ENCODE assay signal across 9 mouse cellular contexts in genomic region chr7:141693591-141694273, GRCm38 (mm10). TPM values are rescaled to one million over a fixed set of nuclear protein-coding genes. Genes with fewer than 3 reads are reported as not detected.
DNase-seq lines count a peak whose midpoint lies in the region; ATAC-seq and TF ChIP-seq lines count a peak whose summit lies in the region.
"Had no signal": no experiment of that assay in that cellular context is flagged by ENCODE, and none has a peak within 500 bp of the region (broad histone marks: within the 10 kb centered on the region; RNA-seq: fewer than 3 reads in every experiment).

No protein-coding gene starts in this region.

- TF ChIP-seq POLR2A in thymus, adult 2 months (IDR thresholded peaks at IDR 0.05; ENCODE audit: control insufficient read depth, extremely low read depth, insufficient read depth, low read length, poor library complexity) = no peak

- DNase-seq in thymus, postnatal 36 days = peak; percentile 6 to 22
- DNase-seq in thymus, adult 2 months = no peak
- DNase-seq in layer of hippocampus, postnatal 10 days (ENCODE audit: low spot score in 2 of 2) = no peak
- DNase-seq in frontal cortex, postnatal 10 days (ENCODE audit: low spot score in 2 of 2) = no peak
- DNase-seq in ovary, postnatal 14 days (ENCODE audit: low spot score) = no peak

- no peak for TF ChIP-seq CTCF in thymus, adult 2 months (IDR thresholded peaks at IDR 0.05; ENCODE audit: borderline replicate concordance, control insufficient read depth, extremely low read depth, insufficient read depth, low read length, poor library complexity)

- peak overlapping the region; percentile 2 for H3K4me2 ChIP-seq in forebrain, embryonic 16.5 days (ENCODE audit: low read length)
- peak overlapping the region; percentile 47 for H3K4me2 ChIP-seq in kidney, embryonic 16.5 days (replicated peaks; ENCODE audit: low read depth, low read length)

- no peaks in the 10 kb centered on the region for H3K36me3 ChIP-seq in thymus, adult 2 months (ENCODE audit: control insufficient read depth, insufficient read depth, low read length)
- H3K36me3 ChIP-seq in forebrain, embryonic 16.5 days (ENCODE audit: control insufficient read depth, insufficient read depth) = no peaks in the 10 kb centered on the region
- H3K36me3 ChIP-seq in kidney, embryonic 16.5 days (ENCODE audit: insufficient read depth, low read length) = no peaks in the 10 kb centered on the region

- no peaks in the 10 kb centered on the region for H3K9me3 ChIP-seq in forebrain, embryonic 16.5 days (ENCODE audit: control insufficient read depth, low read length)
- no peaks in the 10 kb centered on the region for H3K9me3 ChIP-seq in kidney, embryonic 16.5 days (ENCODE audit: low read length)

- H3K27me3 ChIP-seq in thymus, adult 2 months (ENCODE audit: control insufficient read depth, insufficient read depth, low read length) = no peaks in the 10 kb centered on the region
- no peaks in the 10 kb centered on the region for H3K27me3 ChIP-seq in forebrain, embryonic 16.5 days (replicated peaks; ENCODE audit: control insufficient read depth, insufficient read depth, low read length)
- H3K27me3 ChIP-seq in kidney, embryonic 16.5 days (ENCODE audit: insufficient read depth, low read length) = no peaks in the 10 kb centered on the region

- H3K27ac ChIP-seq in thymus, adult 2 months (ENCODE audit: control insufficient read depth, insufficient read depth, low read length) = no peak overlapping the region
- no peak overlapping the region for H3K27ac ChIP-seq in forebrain, embryonic 16.5 days (ENCODE audit: low read length)
- no peak overlapping the region for H3K27ac ChIP-seq in kidney, embryonic 16.5 days (ENCODE audit: low read length)

- WGBS in thymus, adult 2 months = 53% methylated on average over 30 of the region's 30 CpGs
- WGBS in forebrain, embryonic 16.5 days = 63% methylated on average over 30 of the region's 30 CpGs
- WGBS in kidney, embryonic 16.5 days = 48% methylated on average over 29 of the region's 30 CpGs

- H3K4me3 ChIP-seq in thymus, adult 2 months (ENCODE audit: control insufficient read depth, insufficient read depth, low read length) = no peak overlapping the region
- H3K4me3 ChIP-seq in forebrain, embryonic 16.5 days (replicated peaks; ENCODE audit: low read length) = no peak overlapping the region
- peak overlapping the region; percentile 25 for H3K4me3 ChIP-seq in kidney, embryonic 16.5 days (ENCODE audit: low read length)
- H3K4me3 ChIP-seq: myocyte had no signal

- no peaks in the 10 kb centered on the region for H3K4me1 ChIP-seq in thymus, adult 2 months (replicated peaks; ENCODE audit: control insufficient read depth, insufficient read depth, low read length)
- H3K4me1 ChIP-seq in forebrain, embryonic 16.5 days (replicated peaks; ENCODE audit: control insufficient read depth, insufficient read depth, low read length) = no peaks in the 10 kb centered on the region
- no peaks in the 10 kb centered on the region for H3K4me1 ChIP-seq in kidney, embryonic 16.5 days (ENCODE audit: insufficient read depth, low read length)

- no peak for ATAC-seq in forebrain, embryonic 16.5 days
- ATAC-seq in kidney, embryonic 16.5 days (ENCODE audit: low FRiP score, low TSS enrichment) = peak; percentile 17; the same call in 1 of the 2 replicates
- ATAC-seq in megakaryocyte-erythroid progenitor cell, adult 5-6 weeks (replicated peaks; ENCODE audit: low FRiP score, low TSS enrichment, poor library complexity, severe bottlenecking) = 0 out of 2 replicates have a peak, but pooled peaks have one; percentile 22

- H3K9ac ChIP-seq in forebrain, embryonic 16.5 days (replicated peaks; ENCODE audit: low read depth, low read length) = no peak overlapping the region
- H3K9ac ChIP-seq in kidney, embryonic 16.5 days (replicated peaks; ENCODE audit: low read length) = no peak overlapping the region

RNA-seq across cellular contexts. Expression of gene Muc2, which starts 3.6 kb away (rescaled TPM):
- polyA plus RNA-seq in thymus, adult 2 months (2012; rRNA removed) = 1.2 and 1.4 TPM in 2 replicates
- polyA plus RNA-seq in forebrain, embryonic 16.5 days (2015; fragmentation: Nextera tagmentation; extraction: Ambion mirVana) = 0.18 and 0.47 TPM in 2 replicates
- polyA plus RNA-seq in kidney, embryonic 16.5 days (2015; fragmentation: Nextera tagmentation; extraction: Ambion mirVana) = 0.17 and 0.45 TPM in 2 replicates
- total RNA-seq in megakaryocyte-erythroid progenitor cell, adult 5-6 weeks (2014; fragmentation: Nextera tagmentation) = not detected in 2 replicates
- total RNA-seq in megakaryocyte-erythroid progenitor cell, adult 5-6 weeks (2017) = not detected in 2 replicates
- total RNA-seq in layer of hippocampus, postnatal 10 days (2021) = 1 to 10 TPM in 1 of 2 experiments, under 1 TPM in 1; 0.69 to 1.0 TPM
- polyA plus RNA-seq: myocyte had no signal

RNA-seq across cellular contexts. Expression of gene Muc6, which starts 38.6 kb away (rescaled TPM):
- polyA plus RNA-seq in thymus, adult 2 months (2012; rRNA removed) = 0.16 and 0.17 TPM in 2 replicates
- polyA plus RNA-seq in forebrain, embryonic 16.5 days (2015; fragmentation: Nextera tagmentation; extraction: Ambion mirVana) = 0.15 and 0.20 TPM in 2 replicates
- polyA plus RNA-seq in kidney, embryonic 16.5 days (2015; fragmentation: Nextera tagmentation; extraction: Ambion mirVana) = 0.24 and 0.26 TPM in 2 replicates
- 3.4 and 5.8 TPM in 2 replicates for total RNA-seq in megakaryocyte-erythroid progenitor cell, adult 5-6 weeks (2014; fragmentation: Nextera tagmentation)
- 0.38 TPM in 1 of 2 replicates, not detected in the other for total RNA-seq in megakaryocyte-erythroid progenitor cell, adult 5-6 weeks (2017)
- not detected for total RNA-seq in layer of hippocampus, postnatal 10 days (2021)

Comparison
In these comparisons a context has a peak if more than half of its experiments do, and no peak if none do; other contexts are left out.
1. DNase-seq: peak in thymus, postnatal 36 days (2 of 2); none in thymus, adult 2 months (single experiment), layer of hippocampus, postnatal 10 days (0 of 2), frontal cortex, postnatal 10 days (0 of 2) and ovary, postnatal 14 days (single experiment).